Mouse (Mus musculus): ENCODE results near the gene Mthfd2. TPM values are rescaled to one million over a fixed set of nuclear protein-coding genes. Genes with fewer than 3 reads are reported as not detected.

The Mthfd2 gene
- polyA plus RNA-seq, 1 experiment from 2014 or later, result 112 TPM

DNA sequence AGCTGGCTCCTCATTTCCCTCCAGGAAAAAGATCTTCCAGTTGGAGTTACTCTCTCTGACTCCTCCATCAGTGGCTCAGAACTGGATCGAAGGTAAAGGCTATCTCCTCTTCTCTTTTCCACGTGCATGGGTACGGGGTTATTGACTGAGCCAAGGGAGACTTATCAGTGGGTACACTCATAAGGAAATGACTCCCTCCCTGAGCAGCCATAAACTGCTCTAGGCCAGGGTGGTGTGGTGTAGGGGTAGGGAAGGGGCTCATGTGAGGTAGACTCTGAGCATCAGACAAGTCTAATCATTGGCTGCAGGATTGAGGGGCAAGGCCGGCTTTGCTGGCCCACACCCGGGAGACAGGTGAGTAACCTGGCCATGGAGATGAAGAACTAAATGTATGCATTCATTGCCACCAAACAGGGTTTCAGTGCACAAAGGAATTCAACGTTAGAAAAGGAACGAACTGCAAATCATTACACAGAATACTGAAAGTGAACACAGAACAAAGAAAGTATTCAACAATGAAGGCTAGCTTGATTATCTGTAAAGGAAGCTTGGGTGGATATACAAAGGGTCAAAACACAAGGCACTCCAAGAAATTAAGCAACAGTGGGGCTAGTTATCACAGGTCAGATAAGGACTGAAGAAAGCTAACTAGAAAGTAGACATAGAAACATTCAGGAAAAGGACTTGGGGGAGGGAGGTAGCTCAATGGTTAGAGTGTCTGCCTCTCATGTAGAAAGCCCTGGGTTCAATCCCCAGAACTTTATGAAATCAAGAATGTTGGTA, 25.1 kb downstream of the Mthfd2 start:
- H3K4me2 ChIP-seq, result no peak overlapping the region
- H3K36me3 ChIP-seq, result peaks cover 27% of the 10 kb centered on the region
- no peak overlapping the region for H3K27ac ChIP-seq
- no peak overlapping the region for H3K4me3 ChIP-seq
- no peak for ATAC-seq
- H3K9me3 ChIP-seq (replicated peaks), result no peaks in the 10 kb centered on the region
- no peak overlapping the region for H3K9ac ChIP-seq
- 58% methylated on average over 7 of the region's 7 CpGs for WGBS (ENCODE audit: insufficient replicate concordance)
- no peaks in the 10 kb centered on the region for H3K4me1 ChIP-seq
- H3K27me3 ChIP-seq (replicated peaks), result peaks cover 22% of the 10 kb centered on the region

DNA sequence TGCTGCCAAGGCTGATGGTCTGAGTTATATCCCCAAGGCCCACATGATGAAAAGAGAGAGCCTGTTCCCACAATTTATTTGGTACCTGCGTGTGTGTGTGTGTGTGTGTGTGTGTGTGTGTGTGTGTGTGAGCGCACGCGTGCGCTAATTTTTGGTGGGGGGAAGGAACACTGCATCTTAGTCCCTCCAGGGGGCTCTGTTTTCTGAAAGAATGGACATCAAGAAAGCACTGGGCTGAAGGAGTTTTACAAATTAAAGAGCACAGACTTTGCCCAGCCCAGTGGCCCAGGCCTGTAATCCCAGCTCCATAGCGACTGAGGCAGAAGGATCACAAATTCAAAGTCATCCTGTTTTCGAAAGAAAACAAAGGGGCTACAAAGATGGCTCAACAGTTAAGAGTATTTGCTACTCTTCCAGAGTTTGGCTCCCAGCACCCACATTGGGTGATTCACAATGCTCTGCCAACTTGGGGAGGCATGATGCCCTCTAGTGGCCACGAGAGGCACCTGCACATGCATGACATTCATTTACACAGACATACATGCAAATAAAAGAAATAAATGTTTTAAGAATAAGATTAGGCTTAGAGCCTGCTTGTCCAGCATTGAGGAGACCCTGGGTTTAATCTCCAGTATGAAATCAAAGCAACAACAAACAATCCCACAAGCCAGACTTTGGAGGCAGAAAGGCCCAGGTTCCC, 45.3 kb downstream of the Mthfd2 start:
- no peak overlapping the region for H3K4me2 ChIP-seq
- no peak overlapping the region for H3K9ac ChIP-seq
- H3K4me1 ChIP-seq, result no peaks in the 10 kb centered on the region
- H3K9me3 ChIP-seq (replicated peaks), result no peaks in the 10 kb centered on the region; the same call in 1 of the 2 replicates
- no peak overlapping the region for H3K4me3 ChIP-seq
- ATAC-seq, result no peak
- no peaks in the 10 kb centered on the region for H3K36me3 ChIP-seq
- WGBS (ENCODE audit: insufficient replicate concordance), result 66% methylated on average over 8 of the region's 8 CpGs
- peaks cover 40% of the 10 kb centered on the region for H3K27me3 ChIP-seq (replicated peaks)
- H3K27ac ChIP-seq, result no peak overlapping the region

DNA sequence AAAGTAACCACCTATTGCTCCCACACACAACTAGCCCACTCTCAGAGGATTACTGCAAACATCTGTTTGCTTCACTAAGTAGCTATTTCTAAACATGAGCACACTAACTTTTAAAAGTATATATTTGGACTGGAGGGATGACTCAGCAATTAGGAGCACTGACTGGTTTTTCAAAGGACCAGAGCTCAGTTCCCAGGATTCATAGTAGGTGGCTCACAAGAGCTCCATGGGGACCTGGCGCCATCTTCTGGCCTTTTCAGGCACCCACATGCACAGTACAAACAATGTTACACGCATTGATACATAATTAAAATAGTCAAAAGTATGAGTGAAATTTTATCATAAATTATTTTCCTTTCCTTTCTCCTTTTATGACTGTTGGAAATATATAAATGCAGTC, 46.8 kb downstream of the Mthfd2 start:
- no peak for ATAC-seq
- no peak overlapping the region for H3K4me2 ChIP-seq
- no peaks in the 10 kb centered on the region for H3K4me1 ChIP-seq
- H3K9me3 ChIP-seq (replicated peaks), result no peaks in the 10 kb centered on the region; the same call in 1 of the 2 replicates
- no peaks in the 10 kb centered on the region for H3K36me3 ChIP-seq
- no peak overlapping the region for H3K27ac ChIP-seq
- 21% methylated on average over 2 of the region's 2 CpGs for WGBS (ENCODE audit: insufficient replicate concordance)
- no peak overlapping the region for H3K4me3 ChIP-seq
- peaks cover 45% of the 10 kb centered on the region for H3K27me3 ChIP-seq (replicated peaks)
- H3K9ac ChIP-seq, result no peak overlapping the region

DNA sequence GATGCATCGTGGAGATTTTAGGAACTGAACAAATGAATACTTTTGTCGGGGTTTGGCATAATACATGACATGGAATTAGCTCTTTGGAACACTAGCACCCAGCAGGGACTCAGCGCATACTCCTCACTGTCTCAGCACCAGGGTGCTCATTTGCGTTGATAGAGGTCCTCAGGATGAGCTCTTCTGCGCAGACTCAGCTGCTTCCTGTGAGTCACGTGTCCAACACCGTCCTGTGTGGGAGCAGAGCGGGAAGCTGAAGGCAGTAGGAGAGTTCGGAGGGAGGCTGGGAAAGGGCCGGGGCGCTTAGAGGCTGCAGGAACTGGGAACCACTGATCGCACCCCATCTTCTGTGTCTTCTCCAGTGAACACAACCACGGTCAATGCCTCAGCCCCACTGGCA, 48.6 kb downstream of the Mthfd2 start:
- Histone ChIP-seq H3K36me3 (no peaks in the 10 kb centered on the region), H3K9me3 (replicated peaks) (no peaks in the 10 kb centered on the region; the same call in 1 of the 2 replicates), H3K9ac (no peak overlapping the region), H3K4me3 (no peak overlapping the region), H3K4me1 (no peaks in the 10 kb centered on the region), H3K4me2 (no peak overlapping the region), H3K27me3 (replicated peaks) (peaks cover 49% of the 10 kb centered on the region), H3K27ac (no peak overlapping the region)
- 52% methylated on average over 13 of the region's 13 CpGs for WGBS (ENCODE audit: insufficient replicate concordance)
- ATAC-seq, result no peak

DNA sequence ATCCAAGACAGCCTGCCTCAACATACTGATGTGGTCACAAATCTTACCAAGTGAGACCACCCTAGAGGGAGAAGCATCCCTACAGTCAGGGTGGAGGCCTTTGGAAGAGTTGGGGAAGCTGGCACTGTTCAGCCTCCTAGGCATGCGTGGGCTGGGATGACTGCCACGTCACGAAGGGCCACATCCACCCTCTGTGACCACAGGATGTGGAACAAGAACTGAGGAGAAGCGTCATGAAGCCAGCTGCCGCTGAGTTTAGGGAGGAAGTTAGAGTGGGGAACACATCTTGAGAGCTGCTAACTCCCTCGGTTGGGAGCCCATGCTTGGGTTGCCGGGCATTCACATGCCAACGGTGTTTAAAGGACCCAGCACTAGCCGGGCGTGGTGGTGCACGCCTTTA, 52.0 kb downstream of the Mthfd2 start:
- Histone ChIP-seq H3K27me3 (replicated peaks) (peaks cover 72% of the 10 kb centered on the region), H3K4me3 (no peak overlapping the region), H3K9me3 (replicated peaks) (no peaks in the 10 kb centered on the region), H3K9ac (no peak overlapping the region), H3K36me3 (no peaks in the 10 kb centered on the region), H3K4me1 (no peaks in the 10 kb centered on the region), H3K27ac (no peak overlapping the region), H3K4me2 (no peak overlapping the region)
- WGBS (ENCODE audit: insufficient replicate concordance), result 43% methylated on average over 11 of the region's 11 CpGs
- no peak for ATAC-seq

DNA sequence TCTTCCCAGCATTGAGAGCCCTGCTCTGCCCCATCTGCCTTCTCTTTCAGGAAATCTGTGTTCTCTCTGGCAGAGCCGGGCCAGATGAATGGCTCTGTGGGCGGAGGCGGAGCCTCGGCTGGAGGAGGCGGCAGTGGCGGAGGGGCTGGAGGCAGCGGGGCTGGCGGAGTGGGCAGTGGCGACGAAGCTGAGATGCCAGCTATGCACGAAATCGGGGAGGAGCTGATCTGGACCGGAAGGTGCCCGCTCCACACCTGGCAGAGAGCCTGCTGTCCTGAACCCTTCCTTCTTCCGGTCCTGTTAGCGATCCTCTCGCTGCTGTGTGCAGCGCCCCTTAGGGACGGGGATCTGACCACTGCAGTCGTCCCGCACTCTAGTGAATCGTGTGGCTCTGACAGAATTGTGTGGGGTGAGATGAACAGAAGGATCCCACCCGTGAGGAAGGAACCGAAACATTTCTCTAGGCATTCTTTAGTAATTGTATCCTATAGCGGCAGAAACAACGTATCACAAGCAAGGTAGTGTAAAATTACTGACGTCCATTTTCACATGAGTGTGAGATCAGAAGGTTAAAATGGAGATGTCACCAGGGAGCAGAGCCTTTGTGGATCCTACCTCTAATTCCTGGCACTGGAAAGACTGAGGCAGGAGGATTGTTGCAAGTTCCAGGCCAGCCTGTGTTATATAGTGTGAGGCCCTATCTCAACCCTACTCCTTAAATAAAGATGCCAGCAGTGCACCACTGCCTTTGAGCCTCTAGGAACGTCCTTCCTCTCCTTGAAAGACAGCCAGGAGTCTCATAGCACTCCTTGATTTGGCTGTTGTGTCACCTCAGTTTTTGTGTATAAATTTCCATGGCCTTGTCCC, 57.3 kb downstream of the Mthfd2 start:
- peak overlapping the region; percentile 59 for H3K4me3 ChIP-seq
- no peak overlapping the region for H3K27ac ChIP-seq
- peak; percentile 67; the same call in 1 of the 2 replicates for ATAC-seq
- H3K4me1 ChIP-seq, result no peaks in the 10 kb centered on the region; the same call in 1 of the 2 replicates
- H3K4me2 ChIP-seq, result peak overlapping the region; percentile 68
- peak overlapping the region; percentile 52 for H3K9ac ChIP-seq
- H3K27me3 ChIP-seq (replicated peaks), result peaks cover 70% of the 10 kb centered on the region
- no peaks in the 10 kb centered on the region for H3K9me3 ChIP-seq (replicated peaks)
- no peaks in the 10 kb centered on the region for H3K36me3 ChIP-seq
- WGBS (ENCODE audit: insufficient replicate concordance), result 2% methylated on average over 27 of the region's 28 CpGs

DNA sequence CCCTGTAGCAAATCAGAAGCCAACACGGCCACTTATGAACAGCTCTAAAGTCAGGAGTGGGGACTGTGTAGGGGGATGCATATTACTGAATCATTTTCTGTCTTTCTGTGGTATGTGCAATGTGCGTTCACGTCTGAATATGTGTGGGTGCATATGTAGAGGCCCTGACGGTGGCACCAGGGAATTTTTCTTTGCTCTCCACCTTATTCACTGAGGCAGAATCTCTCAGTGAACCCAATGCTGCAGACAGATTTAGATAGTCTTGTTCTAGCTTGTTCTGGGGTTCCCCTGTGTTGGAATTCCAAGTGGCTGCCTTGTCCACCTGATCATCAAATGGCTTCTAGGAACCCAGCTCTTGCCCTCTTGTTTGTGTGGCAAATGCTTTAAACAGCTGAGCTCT, 58.1 kb downstream of the Mthfd2 start:
- Histone ChIP-seq H3K4me2 (no peak overlapping the region), H3K4me1 (no peaks in the 10 kb centered on the region; the same call in 1 of the 2 replicates), H3K27me3 (replicated peaks) (peaks cover 63% of the 10 kb centered on the region), H3K9me3 (replicated peaks) (no peaks in the 10 kb centered on the region), H3K27ac (no peak overlapping the region), H3K9ac (no peak overlapping the region), H3K36me3 (no peaks in the 10 kb centered on the region), H3K4me3 (no peak overlapping the region)
- WGBS (ENCODE audit: insufficient replicate concordance), result 54% methylated on average over 4 of the region's 4 CpGs
- no peak for ATAC-seq

DNA sequence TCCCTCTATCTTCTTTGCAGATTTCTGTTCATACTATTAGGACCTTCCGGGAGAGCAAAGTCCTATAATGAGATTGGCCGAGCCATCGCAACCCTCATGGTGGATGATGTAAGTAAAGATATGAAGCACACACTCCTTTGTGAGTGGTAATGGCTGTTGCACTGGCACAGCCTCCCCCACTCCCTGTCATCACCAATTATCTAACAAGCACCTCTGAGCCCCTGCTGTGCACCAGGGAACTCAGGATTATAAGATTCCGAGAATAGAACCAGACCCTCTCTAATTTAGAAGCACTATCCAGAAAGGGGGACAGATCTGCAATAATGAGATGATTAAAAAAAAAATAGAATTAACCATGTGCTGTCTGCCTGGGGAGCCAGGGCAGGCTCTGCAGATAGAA, 60.1 kb downstream of the Mthfd2 start:
- WGBS (ENCODE audit: insufficient replicate concordance), result 73% methylated on average over 4 of the region's 4 CpGs
- H3K4me1 ChIP-seq, result no peaks in the 10 kb centered on the region; the same call in 1 of the 2 replicates

DNA sequence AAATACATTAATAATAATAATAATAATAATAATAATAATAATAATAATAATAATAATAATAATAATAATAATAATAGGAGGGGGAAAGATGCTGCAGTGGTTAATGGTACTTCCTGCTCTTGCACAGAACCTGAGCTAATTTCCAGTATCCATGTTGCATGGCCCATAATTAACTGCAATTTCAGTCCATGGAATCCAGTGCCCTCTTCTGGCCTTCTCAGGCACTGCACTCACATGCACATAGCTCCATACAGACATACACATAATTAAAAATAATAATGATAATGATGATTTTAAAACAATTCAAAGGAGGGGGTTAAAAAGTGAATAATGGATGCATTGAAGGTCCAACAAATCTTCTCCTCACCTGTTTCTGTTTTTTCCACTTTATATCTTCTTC, 60.5 kb downstream of the Mthfd2 start:
- Histone ChIP-seq H3K4me1 (no peaks in the 10 kb centered on the region; the same call in 1 of the 2 replicates), H3K27ac (no peak overlapping the region), H3K36me3 (no peaks in the 10 kb centered on the region), H3K4me2 (no peak overlapping the region), H3K4me3 (no peak overlapping the region), H3K27me3 (replicated peaks) (peaks cover 50% of the 10 kb centered on the region), H3K9me3 (replicated peaks) (no peaks in the 10 kb centered on the region), H3K9ac (no peak overlapping the region)
- ATAC-seq, result no peak

More for the DNA sequence above, 60.1 kb downstream of the Mthfd2 start:
- Histone ChIP-seq H3K9ac (no peak overlapping the region), H3K4me2 (no peak overlapping the region), H3K36me3 (no peaks in the 10 kb centered on the region), H3K27ac (no peak overlapping the region), H3K27me3 (replicated peaks) (peaks cover 50% of the 10 kb centered on the region), H3K9me3 (replicated peaks) (no peaks in the 10 kb centered on the region), H3K4me3 (no peak overlapping the region)
- ATAC-seq, result no peak

DNA sequence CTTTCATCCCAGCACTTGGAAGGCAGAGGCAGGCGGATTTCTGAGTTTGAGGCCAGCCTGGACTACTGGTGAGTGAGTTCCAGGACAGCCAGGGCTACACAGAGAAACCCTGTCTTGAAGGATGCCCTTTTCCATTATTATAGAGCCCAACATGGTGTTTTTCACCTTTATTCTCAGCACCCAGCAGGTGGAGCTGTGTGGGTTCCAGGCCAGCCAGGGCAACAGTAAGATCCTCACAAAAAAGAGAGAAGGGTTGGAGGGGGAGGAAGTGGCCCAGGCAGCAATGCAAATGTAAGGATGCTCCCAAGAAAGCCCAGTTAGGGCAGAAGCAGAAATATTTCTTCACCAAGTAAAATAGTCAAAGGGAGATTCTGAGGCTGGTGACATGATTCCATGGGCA, 61.2 kb downstream of the Mthfd2 start:
- no peak overlapping the region for H3K27ac ChIP-seq
- WGBS (ENCODE audit: insufficient replicate concordance), result 68% methylated on average over 1 of the region's 1 CpGs
- no peak for ATAC-seq

More for the DNA sequence above, 61.2 kb downstream of the Mthfd2 start:
- Histone ChIP-seq H3K4me3 (no peak overlapping the region), H3K4me1 (no peaks in the 10 kb centered on the region; the same call in 1 of the 2 replicates), H3K4me2 (no peak overlapping the region), H3K27me3 (replicated peaks) (peaks cover 44% of the 10 kb centered on the region), H3K9ac (no peak overlapping the region), H3K36me3 (no peaks in the 10 kb centered on the region), H3K9me3 (replicated peaks) (no peaks in the 10 kb centered on the region)

Measured in liver, embryonic 12.5 days (tissue).